Mouse (Mus musculus): Measurements from ENCODE around the gene Phldb3. TPM values are rescaled to one million over a fixed set of nuclear protein-coding genes. Genes with fewer than 3 reads are reported as not detected.
"Not testable (repeated sequence)": the region's sequence is repeated elsewhere in the genome, so short reads cannot be mapped to it uniquely, and the experiment has no call there.

The Phldb3 gene
- total and polyA plus RNA-seq, 3 experiments = 6.4 to 10.8 TPM; not detected in 1

DNA sequence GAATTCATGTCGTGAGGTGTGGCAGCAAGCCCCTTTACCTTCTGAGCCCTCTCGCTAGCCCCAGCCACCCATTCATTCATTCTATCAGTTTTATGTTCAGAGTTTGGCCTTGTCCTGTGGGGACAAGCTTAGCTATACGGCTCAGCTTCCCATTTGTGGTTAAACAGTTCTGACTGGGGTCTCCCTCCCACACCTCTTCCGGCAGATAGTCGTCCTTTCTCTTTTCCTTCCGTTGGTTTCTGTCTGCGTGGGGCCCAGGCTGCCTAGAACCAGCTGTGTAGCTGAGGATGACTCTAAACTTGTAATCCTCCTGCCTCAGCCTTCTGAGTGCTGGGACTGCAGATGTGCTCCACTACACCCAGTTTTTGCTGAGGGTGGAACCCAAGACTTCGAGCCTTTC, 7.2 kb downstream of the Phldb3 start (continued):
- TF ChIP-seq RCOR1 (IDR thresholded peaks at IDR 0.05; ENCODE audit: low read depth, low read length) (peak; percentile 44; the same call in 1 of the 2 replicates), POLR2AphosphoS5 (IDR thresholded peaks at IDR 0.05; ENCODE audit: borderline replicate concordance, low read depth, low read length) (no peak), TCF12 (IDR thresholded peaks at IDR 0.05; ENCODE audit: low read depth, low read length) (peak; percentile 52), USF2 (IDR thresholded peaks at IDR 0.05; ENCODE audit: borderline replicate concordance in 1 of 2, insufficient read depth in 1 of 2, low read depth in 1 of 2, low read length in 2 of 2) (no peak), MAX (IDR thresholded peaks at IDR 0.05; ENCODE audit: low read length) (no peak), CHD1 (IDR thresholded peaks at IDR 0.05; ENCODE audit: low read depth, low read length) (no peak), SMC3 (IDR thresholded peaks at IDR 0.05; ENCODE audit: low read depth, low read length) (no peak), UBTF (IDR thresholded peaks at IDR 0.05; ENCODE audit: borderline replicate concordance, insufficient read depth, low read depth, low read length) (no peak)

DNA sequence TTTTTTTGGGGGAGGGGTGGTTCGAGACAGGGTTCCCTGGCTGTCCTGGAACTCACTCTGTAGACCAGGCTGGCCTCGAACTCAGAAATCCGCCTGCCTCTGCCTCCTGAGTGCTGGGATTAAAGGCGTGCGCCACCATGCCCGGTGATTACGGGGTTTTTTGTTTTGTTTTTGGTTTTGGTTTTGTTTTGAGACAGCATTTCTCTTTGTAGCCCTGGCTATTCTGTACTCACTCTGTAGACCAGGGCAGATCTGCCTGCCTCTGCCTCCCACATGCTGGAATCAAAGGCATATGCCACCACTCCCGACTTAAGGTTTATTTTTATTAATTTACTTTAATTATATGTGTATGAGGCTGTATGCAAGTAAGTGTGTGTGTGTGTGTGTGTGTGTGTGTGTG, 7.8 kb downstream of the Phldb3 start:
- H3K27ac ChIP-seq (ENCODE audit: control insufficient read depth, low read depth, low read length) = peak overlapping the region; percentile 77
- peaks cover 0 to 32% of the 10 kb centered on the region in 2 experiments; a peak in 2 of 4 replicates for H3K4me1 ChIP-seq (ENCODE audit: control insufficient read depth in 1 of 2, insufficient read depth in 2 of 2, low read length in 2 of 2)
- H3K79me2 ChIP-seq (ENCODE audit: control insufficient read depth, insufficient read depth, low read length, poor library complexity); H3K9ac ChIP-seq (ENCODE audit: control insufficient read depth, low read depth, low read length, poor library complexity, severe bottlenecking); H3K4me3 ChIP-seq (ENCODE audit: control insufficient read depth in 1 of 2, insufficient read depth in 1 of 2, low read depth in 2 of 2, low read length in 2 of 2); DNase-seq (ENCODE audit: low read depth, low spot score); H3K9me3 ChIP-seq (replicated peaks; ENCODE audit: insufficient read depth, low read length); H3K27me3 ChIP-seq (ENCODE audit: control insufficient read depth in 1 of 2, insufficient read depth in 2 of 2, low read length in 2 of 2): not testable (repeated sequence)
- H3K36me3 ChIP-seq (ENCODE audit: control insufficient read depth in 1 of 2, insufficient read depth in 2 of 2, low read length in 2 of 2) = peaks cover 1 to 22% of the 10 kb centered on the region in 2 experiments

DNA sequence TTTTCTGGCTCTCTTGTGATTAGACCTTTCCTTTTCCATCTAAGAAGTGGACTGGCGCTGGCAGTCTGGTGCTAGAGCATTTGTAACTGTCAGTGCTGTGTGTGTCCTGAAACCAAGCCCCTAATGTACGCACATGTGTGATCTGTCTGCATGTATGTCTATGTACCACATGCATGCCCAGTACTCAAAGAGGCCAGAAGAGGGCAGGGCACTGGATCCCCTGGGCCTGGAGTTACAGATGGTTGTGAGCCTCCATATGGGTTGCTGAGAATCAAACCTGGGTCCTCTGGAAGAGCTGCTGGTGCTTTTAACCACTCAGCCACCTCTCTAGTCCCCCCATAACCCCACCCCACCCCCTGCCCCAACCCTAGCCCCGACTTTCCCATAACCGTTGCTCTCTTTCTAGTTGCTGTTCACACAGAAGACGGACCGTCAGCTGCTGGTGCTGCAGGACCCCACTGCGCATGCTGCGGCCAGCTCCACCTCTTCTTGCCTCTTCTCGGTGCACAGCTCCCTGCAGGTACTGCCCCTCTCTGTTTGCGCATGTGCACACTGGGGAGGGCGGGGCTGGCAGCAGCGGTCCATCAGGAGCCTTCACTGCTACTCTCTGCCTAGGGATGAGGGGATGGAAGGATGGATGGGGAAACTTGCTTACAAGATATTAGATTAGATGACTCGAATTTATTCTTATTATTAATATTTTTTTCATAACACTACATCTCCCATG, 9.3 kb downstream of the Phldb3 start:
- H3K4me3 ChIP-seq (ENCODE audit: control insufficient read depth in 1 of 2, insufficient read depth in 1 of 2, low read depth in 2 of 2, low read length in 2 of 2) = no peak overlapping the region
- H3K79me2 ChIP-seq (ENCODE audit: control insufficient read depth, insufficient read depth, low read length, poor library complexity) = no peaks in the 10 kb centered on the region
- no peaks in the 10 kb centered on the region for H3K27me3 ChIP-seq (ENCODE audit: control insufficient read depth in 1 of 2, insufficient read depth in 2 of 2, low read length in 2 of 2)
- DNase-seq (ENCODE audit: low read depth, low spot score) = no peak
- H3K9ac ChIP-seq (ENCODE audit: control insufficient read depth, low read depth, low read length, poor library complexity, severe bottlenecking) = no peak overlapping the region
- H3K36me3 ChIP-seq (ENCODE audit: control insufficient read depth in 1 of 2, insufficient read depth in 2 of 2, low read length in 2 of 2) = peaks cover 1 to 17% of the 10 kb centered on the region in 2 experiments
- no peak overlapping the region for H3K27ac ChIP-seq (ENCODE audit: control insufficient read depth, low read depth, low read length)
- peak; percentile 20 to 27 (median 22); a peak in 2 of 6 replicates for TF ChIP-seq CTCF (IDR thresholded peaks at IDR 0.05 in 2 of 3, conservative IDR thresholded peaks at IDR 0.05 in 1 of 3; ENCODE audit: control insufficient read depth in 1 of 3, insufficient read depth in 1 of 3, low read depth in 2 of 3, low read length in 3 of 3, poor library complexity in 1 of 3, severe bottlenecking in 1 of 3)
- TF ChIP-seq ELF1 (IDR thresholded peaks at IDR 0.05; ENCODE audit: low read depth, low read length) = no peak
- no peak for TF ChIP-seq POLR2A (IDR thresholded peaks at IDR 0.05; ENCODE audit: control insufficient read depth in 1 of 2, insufficient read depth in 1 of 2, low read depth in 1 of 2, low read length in 2 of 2, poor library complexity in 1 of 2)
- no peak for TF ChIP-seq POLR2AphosphoS5 (IDR thresholded peaks at IDR 0.05; ENCODE audit: borderline replicate concordance, low read depth, low read length)
- no peaks in the 10 kb centered on the region for H3K9me3 ChIP-seq (replicated peaks; ENCODE audit: insufficient read depth, low read length)
- H3K4me1 ChIP-seq (ENCODE audit: control insufficient read depth in 1 of 2, insufficient read depth in 2 of 2, low read length in 2 of 2) = peaks cover 0 to 27% of the 10 kb centered on the region in 2 experiments; a peak in 2 of 4 replicates
